Mouse (Mus musculus) frontal cortex, postnatal 14 days (tissue): ENCODE data around the gene Gsg1l.

ENCODE experiments used
- DNase-seq, 2 experiments: peaks; one replicate each; pipeline ENCODE4 v3.0.0; 2022; ENCODE audit warnings: low spot score in 2 of 2

The Gsg1l gene

DNA sequence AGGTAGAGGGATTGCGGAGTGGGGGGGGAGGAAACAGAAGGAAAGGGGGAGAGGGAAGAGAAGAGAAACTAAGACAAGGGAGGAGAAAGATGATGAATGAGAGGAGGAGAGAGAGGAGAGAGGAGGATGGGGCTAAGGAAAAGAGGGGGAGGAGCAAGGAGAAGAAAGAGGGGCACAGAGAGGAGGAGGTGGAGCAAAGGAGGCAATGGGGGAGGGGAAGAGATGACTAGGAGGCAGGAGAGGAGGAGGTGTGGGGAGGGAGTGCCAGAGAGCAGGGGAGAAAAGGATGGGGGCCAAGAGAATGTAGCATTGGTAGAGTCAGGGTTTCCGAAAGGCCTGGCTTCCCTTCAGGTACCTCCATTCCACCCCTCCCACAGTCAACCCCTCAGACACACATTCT lies 147.9 kb downstream of the Gsg1l start:
- DNase-seq, result no peak

DNA sequence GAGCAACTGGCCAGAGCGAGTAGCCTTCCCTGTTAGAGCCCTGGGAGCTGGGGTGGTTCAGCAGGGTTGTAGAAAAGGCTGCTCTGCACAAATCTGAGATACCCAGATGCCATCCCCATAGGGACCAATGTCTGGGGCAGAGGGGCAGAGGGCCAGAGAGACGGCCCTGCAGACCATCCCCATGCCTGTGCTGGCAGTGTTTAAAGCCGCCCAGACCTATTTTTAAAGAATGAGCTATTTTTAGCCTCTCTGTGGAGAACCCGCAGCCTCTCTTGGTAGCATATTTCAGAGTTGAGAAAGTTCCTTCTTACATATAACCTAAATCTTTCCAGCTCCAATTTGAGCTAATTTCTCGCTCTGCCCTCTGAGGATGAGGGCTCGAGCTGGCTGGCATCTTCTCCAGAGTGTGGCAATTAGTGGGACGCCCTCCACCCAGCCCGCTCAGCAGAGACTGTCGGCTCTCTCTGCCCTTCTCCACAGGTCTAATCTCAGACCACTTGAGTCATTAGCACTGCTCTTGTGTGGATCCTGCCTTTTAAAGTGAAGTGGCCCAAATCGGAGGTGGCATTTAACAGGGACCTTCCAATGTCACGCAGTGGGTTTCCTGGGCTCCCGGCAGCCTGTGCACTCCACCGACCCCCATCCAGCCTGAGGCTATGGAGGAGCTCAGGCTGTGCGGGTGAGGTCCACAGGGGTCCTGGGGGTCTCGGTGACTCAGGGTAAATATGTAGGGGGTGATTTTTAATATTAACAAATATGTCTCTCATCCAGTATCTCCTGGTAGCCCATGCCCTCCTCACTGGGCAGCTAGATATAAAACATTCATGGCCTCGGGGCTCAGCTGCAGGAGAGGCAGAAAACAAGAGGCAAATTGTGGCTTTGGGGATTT lies 148.6 kb downstream of the Gsg1l start:
- no peak for DNase-seq

DNA sequence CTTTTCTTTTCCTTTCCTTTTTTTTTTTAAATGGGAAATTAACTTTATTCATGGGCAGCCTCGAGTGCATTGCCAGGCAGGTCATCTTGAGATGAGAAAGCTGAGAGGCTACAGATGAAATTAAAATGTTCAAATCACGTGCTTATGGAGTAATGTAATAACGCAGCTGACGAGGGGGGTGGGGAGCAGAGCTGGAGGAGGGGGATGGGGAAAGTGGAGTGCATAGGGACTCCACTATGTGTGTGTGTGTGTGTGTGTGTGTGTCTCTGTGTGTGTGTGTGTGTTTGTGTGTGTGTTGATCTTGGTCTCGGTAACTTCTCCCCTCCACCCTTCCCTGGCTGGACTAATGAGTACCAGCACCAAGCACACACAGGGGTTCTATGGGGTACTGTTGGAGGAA lies 150.6 kb downstream of the Gsg1l start:
- DNase-seq, result no peak

DNA sequence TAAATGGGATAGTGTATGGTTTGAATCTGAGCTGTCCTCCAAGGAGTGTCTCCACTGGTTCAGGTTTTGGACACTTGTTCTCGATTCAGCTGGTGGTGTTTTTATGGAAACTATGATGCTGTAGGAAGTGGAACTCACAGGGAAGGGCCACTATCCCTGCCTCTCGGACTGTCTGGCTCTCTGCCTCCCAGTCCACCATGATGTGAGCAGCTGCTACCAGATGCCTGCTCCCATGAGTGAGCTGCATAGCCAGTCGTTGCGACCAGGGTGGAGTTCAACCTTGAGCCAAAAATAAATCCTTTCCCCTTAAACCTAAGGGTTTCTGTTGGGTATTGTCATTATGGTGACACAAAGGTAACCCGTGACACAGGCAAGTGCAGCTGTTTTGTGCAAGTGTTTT lies 158.2 kb downstream of the Gsg1l start:
- DNase-seq, result no peak

DNA sequence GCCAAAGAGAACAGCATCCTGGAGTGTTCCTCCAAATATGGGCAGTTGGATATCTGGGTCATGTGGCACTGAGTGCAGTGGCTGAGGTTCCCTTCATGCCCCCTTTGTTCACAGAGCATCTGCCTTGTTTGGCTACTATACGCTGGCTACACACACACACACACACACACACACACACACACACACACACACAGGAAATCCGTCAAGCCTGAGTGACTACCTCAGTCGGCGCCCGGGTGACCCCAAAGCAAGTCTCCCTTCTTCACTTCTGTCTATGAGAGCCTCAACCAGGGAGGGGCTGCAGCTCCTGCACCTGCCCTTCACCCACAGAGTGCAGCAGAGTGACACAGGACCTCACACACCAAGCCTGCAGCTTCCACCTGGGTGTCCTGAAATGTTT lies 161.4 kb downstream of the Gsg1l start:
- DNase-seq, result no peak

DNA sequence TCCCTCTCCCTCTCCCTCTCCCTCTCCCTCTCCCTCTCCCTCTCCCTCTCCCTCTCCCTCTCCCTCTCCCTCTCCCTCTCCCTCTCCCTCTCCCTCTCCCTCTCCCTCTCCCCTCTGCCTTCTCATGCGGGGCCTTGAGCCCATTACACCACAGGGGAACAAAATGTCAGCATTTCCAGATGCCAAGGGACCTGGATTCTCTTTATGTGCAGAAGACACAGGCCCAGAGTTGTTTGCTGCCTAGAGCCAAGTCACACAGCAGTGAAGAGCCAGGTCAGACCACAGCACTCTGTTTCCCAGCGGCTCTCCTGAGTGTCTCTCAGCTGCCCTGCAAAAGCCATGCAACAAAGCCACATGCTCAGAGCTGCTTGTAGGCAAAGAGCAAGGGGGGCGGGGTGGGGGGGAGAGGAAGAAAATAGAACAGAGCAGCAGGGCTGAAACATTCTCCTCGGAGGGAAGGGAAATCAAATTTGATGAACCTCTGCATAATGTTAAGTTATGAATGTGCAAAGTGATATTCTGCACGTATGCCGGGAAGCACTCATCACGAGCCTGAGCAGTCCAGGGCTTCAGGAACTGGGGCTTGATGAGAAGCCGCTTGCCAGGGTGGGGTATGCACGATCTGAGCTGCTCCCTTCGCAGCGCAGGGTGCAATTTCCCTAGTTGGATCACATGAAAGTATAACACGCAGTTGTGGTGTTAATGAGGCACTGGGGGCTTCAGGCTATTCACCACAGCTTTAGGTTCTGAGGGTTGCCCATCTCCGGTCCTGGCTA lies 181.6 kb downstream of the Gsg1l start:
- no peak for DNase-seq

DNA sequence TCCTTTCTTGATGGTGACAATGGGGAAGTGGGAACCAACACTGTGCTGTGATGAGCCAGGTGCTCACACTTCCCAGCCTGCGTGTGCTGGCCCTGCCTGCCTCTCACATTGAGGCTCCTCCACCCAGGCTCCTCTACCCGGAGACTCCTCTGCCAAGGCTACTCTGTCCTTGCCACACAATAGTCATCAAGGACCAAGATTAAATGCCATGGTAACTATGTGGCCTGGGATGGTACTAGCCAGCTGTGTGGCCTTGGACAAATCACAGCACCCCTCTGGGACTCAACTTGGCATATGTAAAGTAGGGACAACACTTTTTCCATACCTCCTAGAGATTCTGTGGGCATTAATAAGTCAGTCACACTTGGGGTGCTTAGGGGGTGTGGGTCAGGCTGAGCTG lies 182.3 kb downstream of the Gsg1l start:
- DNase-seq, result no peak

DNA sequence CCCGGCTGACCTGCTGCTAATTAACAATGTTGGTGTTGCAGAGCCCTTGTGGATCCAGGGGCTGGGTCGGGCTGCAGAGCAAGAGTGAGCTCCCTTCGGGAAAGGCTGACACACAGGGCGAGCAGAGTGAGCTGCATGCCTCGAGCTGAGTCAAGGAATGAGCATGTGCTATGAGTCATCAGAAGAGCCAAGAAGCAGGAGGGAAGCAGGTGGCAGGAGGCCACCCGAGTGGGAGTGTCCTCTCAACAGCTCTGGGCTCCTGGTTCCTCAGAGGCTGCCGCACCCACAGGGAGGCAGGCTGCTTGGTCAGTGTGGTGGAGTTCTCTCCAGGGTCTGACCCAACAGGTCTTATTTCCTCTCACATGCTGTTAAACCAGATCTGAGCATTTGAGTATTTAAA lies 183.2 kb downstream of the Gsg1l start:
- DNase-seq, result peak; percentile 43 to 47

DNA sequence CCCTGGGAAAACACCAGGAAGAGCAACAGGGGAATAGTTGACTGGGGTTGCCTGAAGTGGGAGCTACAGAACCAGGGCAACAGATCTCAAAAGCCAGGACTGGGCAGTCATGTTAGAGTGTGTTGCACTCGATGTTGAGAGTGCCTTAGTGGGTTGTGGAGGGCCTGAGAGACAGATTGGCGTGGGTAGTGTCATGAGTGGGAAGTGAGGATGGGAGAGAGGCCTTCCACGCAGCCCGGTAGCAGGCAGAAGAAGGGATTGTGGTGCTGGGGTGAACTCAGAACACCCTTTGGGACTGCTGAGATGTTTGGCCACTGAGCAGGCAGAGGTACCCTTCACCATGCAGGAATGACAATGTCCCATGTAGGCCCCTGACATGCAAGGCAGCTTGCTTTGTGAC lies 185.2 kb downstream of the Gsg1l start:
- no peak for DNase-seq

DNA sequence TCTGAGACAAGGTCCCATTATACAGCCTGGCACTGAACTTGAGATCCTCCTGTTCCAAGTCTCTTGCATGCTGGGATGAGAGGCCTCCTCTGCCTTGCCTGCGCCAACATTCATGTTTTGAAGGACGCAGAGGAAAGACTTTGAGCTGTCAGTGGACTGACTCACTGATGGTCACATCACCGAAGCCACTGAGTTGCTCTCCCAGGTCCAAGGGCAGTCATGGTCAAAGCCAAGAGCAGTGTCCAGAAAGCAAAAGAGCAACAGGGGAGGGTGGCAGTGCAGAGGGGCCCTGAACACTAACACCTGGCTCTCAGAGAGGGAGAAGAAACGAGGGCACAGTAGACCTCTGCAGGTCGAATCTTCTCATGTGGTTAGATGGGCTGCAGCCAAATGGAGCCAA lies 188.6 kb downstream of the Gsg1l start:
- DNase-seq, result no peak

DNA sequence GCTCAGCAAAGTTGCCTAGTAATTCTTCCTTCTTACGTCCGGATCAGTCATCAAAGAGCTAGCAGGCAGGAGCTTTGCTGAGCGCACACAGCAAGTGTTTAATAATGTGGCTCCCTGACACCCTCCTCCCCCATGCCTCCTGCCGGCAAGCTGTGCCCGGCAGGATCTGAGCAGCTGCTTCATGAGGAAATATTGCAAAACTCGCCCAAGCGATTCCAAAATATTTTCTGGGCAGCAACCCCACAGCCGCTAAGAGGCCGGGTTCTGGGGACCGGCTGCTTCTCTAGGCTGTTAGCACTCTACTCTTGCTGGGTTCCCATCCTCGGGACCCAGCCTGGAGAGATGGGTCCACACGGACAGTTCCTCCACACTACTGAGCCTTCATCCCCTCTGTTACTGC lies 193.8 kb downstream of the Gsg1l start:
- DNase-seq, result peak; percentile 47 to 49

DNA sequence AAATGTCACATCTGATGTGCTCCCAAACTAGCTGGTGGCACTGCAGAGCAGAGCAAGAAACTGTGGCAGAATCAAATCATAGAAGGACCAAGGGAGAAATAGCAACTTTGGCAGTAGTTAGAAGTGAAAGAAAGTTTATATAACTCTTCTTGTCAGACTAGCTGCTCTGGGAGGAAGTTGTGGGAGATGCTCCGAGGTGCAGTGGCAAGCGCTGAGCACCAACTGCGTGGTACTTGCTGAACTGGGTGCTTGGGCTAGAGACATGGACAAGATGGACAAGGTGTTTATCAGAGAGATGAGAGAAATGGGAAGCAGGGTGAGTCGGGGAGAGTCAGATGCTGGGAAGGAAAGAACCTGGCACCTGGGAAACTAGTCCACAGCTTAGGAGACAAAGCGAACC lies 194.4 kb downstream of the Gsg1l start:
- DNase-seq, result no peak

DNA sequence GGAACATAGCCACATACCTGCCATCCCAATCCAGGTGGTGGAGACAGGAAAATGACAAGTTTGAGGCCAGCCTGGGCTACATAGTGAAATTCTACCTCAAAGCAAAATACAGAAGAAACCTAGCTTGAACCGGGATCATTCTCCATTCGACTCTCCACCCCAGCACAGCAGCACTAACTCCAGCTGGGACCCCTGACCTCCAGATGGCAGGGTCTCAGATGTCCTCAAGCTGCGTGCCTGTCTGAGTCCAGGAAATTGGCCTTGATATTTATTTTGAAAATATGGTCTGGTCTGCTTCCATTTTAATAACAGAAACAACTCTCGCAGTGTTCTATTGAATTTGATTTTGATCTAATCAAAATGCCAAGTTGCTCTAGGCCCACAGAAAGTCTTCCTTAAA lies 195.1 kb downstream of the Gsg1l start:
- DNase-seq, result no peak

DNA sequence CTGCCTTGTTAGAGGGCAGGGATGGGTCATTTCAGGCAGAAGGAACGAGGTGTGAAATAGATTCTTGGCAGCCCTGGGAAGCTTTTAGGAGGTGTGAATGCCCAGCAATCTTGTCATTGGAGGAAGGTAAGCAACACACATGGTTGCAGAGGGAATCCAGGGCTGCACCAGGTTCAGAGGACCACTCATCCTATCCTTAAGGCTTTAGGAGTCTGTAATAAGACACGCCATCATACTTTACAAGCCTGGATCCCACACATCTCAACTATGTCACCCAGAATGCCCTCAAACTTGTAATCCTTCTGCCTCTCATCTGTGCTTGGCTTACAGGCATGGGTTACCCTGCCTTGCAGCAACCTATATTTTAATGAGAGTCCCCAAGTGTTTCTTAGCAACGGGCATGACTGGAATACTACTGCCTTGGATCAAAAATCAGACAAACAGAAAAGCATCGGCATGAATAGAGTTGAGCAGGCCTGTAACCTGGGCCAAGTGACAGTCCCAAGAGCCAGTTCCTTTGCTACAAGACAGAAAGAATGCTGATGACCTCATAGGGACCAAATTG lies 196.0 kb downstream of the Gsg1l start:
- DNase-seq, result no peak

DNA sequence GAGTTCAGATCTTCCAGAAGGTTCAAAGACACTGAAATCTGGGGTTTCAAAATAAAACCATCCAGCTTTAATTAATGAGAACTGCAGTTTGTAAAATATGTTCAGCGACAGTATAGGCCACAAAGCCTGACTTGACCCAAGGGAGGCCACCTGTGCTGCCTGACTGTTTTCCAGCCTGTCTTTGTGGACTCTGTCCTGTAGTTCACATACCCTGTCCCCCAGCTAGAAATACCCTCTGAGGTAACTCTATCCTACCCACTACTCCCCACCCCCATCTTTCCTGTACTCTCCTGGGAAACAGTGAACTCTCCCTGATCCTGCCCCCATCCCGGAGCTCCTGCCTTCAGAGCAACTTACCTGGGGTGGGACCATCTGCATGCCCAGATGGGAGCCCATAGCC lies 199.0 kb downstream of the Gsg1l start:
- DNase-seq, result no peak

DNA sequence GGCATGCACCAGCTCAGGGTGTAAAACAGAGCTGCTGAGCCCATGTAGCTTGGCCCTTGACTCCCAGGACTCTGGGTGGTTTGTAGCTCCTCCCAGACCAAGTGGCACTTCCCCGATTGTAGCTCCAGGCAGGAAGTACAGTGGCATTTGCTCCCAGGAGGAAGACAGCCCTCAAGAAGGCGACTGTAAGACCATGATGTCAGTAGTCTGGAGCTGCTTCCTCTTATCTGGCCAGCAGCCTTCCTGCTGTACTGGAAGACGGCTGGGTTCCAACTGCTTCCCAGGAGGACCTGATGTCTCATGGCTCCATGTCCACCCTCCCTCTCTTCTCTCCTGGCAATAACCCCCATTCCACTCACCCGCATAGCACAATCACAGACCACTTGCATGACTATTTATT lies 204.2 kb downstream of the Gsg1l start:
- no peak for DNase-seq

DNA sequence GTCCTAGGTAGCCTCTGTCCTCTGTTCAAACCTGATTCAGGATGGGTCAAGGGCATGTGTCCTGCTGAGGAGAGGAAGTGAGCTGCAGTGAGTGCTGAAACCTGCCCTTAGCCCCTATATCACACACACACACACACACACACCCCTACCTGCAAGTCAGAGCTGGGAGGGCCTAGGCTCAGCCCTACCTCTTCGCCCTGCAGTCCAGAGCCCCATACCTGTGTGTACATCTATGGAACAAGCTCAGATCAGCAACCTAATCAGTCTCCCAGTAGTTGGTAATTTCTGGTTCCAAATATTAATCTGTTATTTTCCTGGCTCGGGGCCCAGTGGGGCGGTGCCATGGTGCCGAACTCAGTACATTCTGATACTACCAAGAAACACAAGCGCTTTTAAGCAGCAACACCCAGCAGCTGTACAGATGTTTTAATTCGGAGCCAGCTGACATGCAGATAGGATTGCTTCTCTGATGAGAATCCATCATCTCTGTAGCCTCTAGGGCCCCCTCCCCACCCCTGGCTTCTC lies 208.2 kb downstream of the Gsg1l start:
- no peak for DNase-seq

DNA sequence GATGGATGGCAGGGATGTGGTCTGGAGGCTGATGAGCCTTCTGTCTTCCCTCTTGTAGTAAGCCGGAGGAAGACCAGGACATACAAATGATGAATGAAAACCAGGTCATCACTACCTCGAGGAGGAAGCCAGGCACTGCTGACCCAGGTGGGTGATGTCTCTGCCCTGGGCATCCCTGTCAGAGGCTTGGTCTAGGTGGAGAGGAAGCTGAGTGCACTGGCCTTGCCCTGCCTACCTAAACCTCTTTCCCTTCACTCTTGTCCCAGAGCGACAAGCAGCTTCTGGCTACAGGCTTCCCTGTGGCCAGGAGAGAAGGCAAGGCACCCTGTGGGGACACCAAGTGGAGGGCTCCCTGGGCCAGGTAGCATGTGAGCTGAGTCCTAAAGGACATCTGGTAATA lies 209.3 kb downstream of the Gsg1l start:
- no peak for DNase-seq

DNA sequence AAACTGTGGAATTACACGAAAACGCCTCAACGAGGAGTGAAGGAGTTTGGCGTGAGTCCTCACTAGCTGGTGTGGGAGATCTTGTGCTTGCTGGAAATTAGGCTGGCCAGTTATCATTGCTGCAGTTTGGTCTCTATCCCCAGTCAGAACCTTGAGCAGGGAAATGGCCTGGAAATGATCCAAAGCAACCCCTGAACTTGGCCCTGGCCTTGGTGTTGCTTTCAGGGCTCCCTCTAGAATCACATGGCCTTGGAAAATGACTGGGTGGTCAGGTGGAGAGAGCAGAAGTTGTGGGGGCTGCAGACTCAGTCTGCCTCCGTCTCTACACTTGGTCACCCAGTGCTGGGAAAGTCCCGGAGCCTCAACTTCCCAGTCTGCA lies 210.0 kb downstream of the Gsg1l start:
- no peak for DNase-seq

DNA sequence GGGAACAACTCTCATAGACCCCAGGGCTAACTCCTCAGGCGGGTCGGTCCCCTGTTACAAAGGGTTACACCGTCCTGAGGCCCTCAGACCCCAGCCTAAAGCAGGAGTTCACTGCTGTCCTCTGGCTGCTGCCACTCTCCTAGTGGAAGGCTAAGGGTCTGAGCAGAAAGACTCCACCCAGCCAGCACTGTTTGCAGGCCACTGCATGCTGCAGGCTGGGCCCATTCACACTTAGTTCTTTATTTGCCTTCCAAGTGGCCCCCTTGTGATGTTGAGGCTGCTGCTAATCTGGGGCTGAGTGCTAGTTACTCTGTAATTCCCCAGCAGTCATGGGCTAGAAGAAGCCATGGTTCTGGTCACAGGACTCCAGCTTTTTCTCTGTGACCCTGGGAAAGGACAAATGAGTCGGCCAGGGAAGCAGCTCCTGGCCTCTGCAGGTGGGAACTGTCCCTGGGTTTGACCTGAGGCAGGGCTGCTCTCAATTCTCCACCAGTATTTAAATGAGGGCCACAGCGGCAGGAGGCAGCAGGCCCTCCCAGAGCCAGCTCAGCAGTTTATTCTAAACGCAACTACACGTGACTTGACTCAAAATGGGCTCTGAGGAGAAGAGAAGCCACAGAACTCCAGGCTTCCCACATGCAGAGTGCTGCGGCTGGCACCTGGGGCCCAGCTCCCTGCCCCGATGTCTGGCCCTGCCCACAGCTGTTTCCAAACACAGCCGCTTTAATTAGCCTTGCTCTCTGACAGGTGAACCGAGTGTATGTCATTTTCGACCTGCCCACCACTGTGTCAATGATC lies 210.6 kb downstream of the Gsg1l start:
- DNase-seq, result peak; percentile 21 to 27

DNA sequence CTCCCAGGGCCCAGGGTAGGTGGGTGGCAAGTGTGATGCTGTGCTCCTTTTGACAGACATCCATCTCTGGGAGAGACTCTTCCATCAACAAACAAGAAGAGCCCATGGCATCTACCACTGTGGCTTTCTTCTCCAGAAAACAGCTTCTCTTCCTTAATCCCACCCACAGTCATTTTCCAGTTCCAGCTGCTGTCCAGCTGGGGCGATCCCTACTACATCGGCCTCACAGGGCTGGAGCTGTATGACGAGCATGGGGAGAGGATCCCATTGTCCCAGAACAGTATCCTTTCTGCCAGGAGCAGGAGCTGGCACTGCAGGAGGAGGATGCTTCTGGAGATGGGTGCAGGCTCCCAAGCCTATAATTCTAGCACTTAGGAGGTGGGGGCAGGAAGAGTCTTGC lies 213.6 kb downstream of the Gsg1l start:
- DNase-seq, result no peak

DNA sequence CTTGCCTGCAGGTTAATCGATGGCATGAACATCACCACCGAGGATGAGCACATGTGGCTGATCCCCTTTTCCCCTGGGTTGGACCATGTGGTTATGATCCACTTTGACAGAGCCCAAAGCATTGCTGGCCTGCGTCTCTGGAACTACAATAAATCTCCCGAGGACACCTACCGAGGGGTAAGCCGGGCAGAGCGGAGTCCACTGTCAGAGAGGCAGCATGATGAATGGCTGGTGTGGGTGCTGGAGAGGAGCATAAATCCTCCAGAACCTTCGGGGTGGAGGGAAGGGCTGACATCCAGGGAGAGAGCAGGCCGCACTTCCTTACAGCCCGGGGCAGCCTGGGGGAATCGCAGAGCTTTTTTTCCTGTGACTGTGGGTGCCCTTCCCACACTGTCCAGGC lies 217.0 kb downstream of the Gsg1l start:
- no peak for DNase-seq
